Mouse (Mus musculus) kidney, embryonic 14.5 days (tissue): ENCODE data around the gene Rad9a. TPM values are rescaled to one million over a fixed set of nuclear protein-coding genes. Genes with fewer than 3 reads are reported as not detected.
A peak's percentile ranks its signal among the peaks of the same experiment; 100 is the strongest.

Experiments
- ATAC-seq: fragments of 200-750 bp; cut with Nextera tagmentation; 2 replicates; pipeline ENCODE4 v1.8.0; 2017; ENCODE audit warnings: moderate number of reproducible peaks, mild to moderate bottlenecking, moderate TSS enrichment, moderate library complexity; ENCODE audit not compliant: low FRiP score, low TSS enrichment
- H3K27ac ChIP-seq: fragments of 300-500 bp; sonication (generic); 2 replicates; pipeline ENCODE4 v1.5.1; 2014; ENCODE audit warnings: low read depth, mild to moderate bottlenecking, low read length, moderate library complexity, mixed read lengths
- H3K27me3 ChIP-seq: fragments of 300-500 bp; sonication (generic); 2 replicates; pipeline ENCODE4 v1.6.1; 2014; ENCODE audit warnings: mild to moderate bottlenecking, low read length; ENCODE audit not compliant: control insufficient read depth, insufficient read depth
- H3K36me3 ChIP-seq: fragments of 300-500 bp; sonication (generic); 2 replicates; pipeline ENCODE4 v1.6.1; 2014; ENCODE audit warnings: low read length, mixed read lengths; ENCODE audit not compliant: control insufficient read depth, insufficient read depth
- H3K4me1 ChIP-seq: fragments of 300-500 bp; sonication (generic); 2 replicates; pipeline ENCODE4 v1.6.1; 2014; ENCODE audit warnings: low read length, mixed read lengths; ENCODE audit not compliant: control insufficient read depth, insufficient read depth
- H3K4me2 ChIP-seq: fragments of 300-500 bp; sonication (generic); replicated peaks from 2 replicates; pipeline ENCODE4 v1.6.1; 2014; ENCODE audit warnings: low read depth, mild to moderate bottlenecking, low read length
- H3K4me3 ChIP-seq: fragments of 300-500 bp; sonication (generic); 2 replicates; pipeline ENCODE4 v1.5.1; 2014; ENCODE audit warnings: mild to moderate bottlenecking, low read length
- H3K9ac ChIP-seq: fragments of 300-500 bp; sonication (generic); 2 replicates; pipeline ENCODE4 v1.6.1; 2014; ENCODE audit warnings: low read depth, mild to moderate bottlenecking, low read length, moderate library complexity
- H3K9me3 ChIP-seq: fragments of 300-500 bp; sonication (generic); 2 replicates; pipeline ENCODE4 v1.6.1; 2016; ENCODE audit warnings: low read length; ENCODE audit not compliant: control insufficient read depth
- WGBS: fragments of 180-500 bp; shearing (Covaris S2); extraction: QIAGEN DNeasy Blood & Tissue Kit; methylation state at CpG from one replicate; pipeline ENCODE4 v1.1.7; 2014; 5-methylcytosine and 5-hydroxymethylcytosine counted together
- polyA plus RNA-seq: library from polyadenylated mRNA; unstranded; fragments of >200 nt; fragmentation: Nextera tagmentation; extraction: Ambion mirVana; gene quantifications from 2 replicates; pipeline ENCODE4 v1.2.1, GENCODE M21; 2014

Rad9a gene
- polyA plus RNA-seq, 1 experiment from 2014 or later, result 39.5 TPM

DNA sequence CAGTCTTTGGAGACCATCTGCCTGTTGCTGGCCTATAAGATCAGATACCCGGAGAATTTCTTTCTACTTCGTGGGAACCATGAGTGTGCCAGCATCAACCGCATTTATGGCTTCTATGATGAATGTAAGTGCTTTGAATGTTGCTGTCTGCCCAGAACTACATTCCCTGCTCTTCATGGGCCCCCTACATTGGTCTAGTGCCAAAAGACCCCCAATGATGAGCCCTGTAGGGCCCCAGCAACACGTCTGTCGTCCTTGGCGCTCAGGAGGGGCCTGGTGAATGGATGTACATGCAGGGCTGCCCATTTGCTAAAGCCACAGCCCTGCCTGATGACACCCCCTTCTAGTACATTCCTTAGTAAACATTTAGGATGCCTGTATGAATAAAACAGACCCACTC, 8.3 kb downstream of the Rad9a start:
- peaks cover 29% of the 10 kb centered on the region for H3K4me1 ChIP-seq
- no peaks in the 10 kb centered on the region for H3K9me3 ChIP-seq
- peak overlapping the region; percentile 97 for H3K9ac ChIP-seq
- H3K27me3 ChIP-seq, result no peaks in the 10 kb centered on the region
- H3K27ac ChIP-seq, result peak overlapping the region; percentile 98; the same call in 1 of the 2 replicates
- no peak for ATAC-seq
- peak overlapping the region; percentile 97 for H3K4me3 ChIP-seq
- H3K4me2 ChIP-seq, result peak overlapping the region; percentile 93
- H3K36me3 ChIP-seq, result peaks cover 52% of the 10 kb centered on the region
- 69% methylated on average over 6 of the region's 6 CpGs for WGBS

DNA sequence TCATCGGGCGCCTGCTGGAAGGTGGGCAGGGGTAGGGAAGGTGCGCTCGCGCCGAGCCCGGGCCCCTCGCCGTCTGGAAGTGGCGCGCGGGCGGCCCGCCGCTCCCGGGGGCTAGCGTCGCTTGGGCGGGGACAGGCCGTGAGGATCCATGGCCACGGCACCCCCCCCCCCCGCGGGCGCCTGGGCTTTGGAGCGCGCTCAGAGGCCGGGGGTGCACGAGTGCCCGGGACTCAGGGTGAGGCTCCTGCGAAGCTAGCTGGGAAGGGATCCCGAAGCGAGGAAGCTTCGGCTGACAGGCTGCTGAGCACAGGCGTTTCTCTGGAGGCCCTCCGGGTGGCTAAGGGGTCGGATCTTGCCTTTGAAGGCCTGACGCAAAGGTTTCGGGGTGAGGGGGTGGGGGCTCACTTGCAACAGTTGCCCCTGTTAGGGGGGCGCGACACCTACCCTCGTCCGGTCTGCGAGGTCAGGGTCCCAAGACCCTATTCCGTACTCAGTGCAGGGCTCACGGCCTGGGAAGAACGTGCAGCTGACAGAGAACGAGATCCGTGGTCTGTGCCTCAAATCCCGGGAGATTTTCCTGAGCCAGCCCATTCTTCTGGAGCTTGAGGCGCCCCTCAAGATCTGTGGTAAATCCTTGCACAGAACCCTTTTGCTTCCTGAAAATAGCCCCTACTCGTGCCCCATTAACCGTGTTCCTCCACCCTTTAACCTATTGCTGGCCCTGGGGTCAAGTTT, 9.0 kb downstream of the Rad9a start:
- peak overlapping the region; percentile 93 for H3K4me2 ChIP-seq
- H3K4me1 ChIP-seq, result peaks cover 29% of the 10 kb centered on the region
- peak overlapping the region; percentile 98 for H3K27ac ChIP-seq
- no peak; the same call in none of the 2 replicates for ATAC-seq
- H3K9ac ChIP-seq, result peak overlapping the region; percentile 97
- no peaks in the 10 kb centered on the region for H3K27me3 ChIP-seq
- peaks cover 45% of the 10 kb centered on the region for H3K36me3 ChIP-seq
- H3K9me3 ChIP-seq, result no peaks in the 10 kb centered on the region
- H3K4me3 ChIP-seq, result peak overlapping the region; percentile 97
- WGBS, result 1% methylated on average over 41 of the region's 52 CpGs

DNA sequence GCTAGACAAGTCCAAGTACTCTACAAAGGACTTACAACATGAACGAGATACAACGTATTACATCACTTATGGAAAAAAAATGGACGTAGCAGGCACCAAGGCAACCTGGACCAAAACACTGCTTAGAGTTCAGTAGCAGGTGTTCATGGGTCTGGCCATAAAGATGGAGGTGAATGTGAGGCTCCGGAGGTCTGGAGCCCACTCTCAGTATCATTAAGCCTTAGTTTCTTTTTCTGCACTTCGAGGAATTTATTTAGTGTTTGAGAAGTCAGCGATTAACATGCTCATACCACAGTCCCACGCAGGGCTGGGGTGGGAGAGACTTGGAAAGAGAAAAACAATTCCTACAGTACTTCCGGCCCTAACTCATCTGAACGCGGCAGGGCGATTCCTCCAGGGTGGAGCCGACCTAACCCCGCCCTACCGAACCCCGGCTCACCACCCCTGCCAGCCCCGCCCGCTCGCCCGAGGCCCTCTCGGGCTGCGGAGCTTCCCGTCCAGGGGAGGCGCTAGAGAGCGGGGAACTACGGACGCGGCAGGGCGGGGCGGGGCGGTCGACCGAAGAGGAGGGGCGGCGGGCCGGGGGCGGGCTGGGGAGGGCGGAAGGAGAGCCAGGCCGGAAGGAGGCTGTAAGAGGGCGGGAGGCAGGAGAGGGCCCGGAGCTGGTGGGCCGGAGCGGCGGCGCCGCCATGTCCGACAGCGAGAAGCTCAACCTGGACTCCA, 9.8 kb downstream of the Rad9a start, which contains the start of gene Ppp1ca:
Ppp1ca (plus strand) TSS at position 538 of the 723 bp plus-strand sequence.
- Histone ChIP-seq H3K27ac (peak within 1 kb of the TSS; percentile 98), H3K9me3 (no peaks in the 10 kb centered on the region), H3K4me3 (peak within 1 kb of the TSS; percentile 97), H3K9ac (peak within 1 kb of the TSS; percentile 97), H3K4me2 (peak within 1 kb of the TSS; percentile 93), H3K36me3 (peaks cover 37% of the 10 kb centered on the region), H3K4me1 (peaks cover 29% of the 10 kb centered on the region), H3K27me3 (no peaks in the 10 kb centered on the region)
- whole genome bisulfite sequencing, result 4% methylated on average over 41 of the region's 47 CpGs
- peak; percentile 93 for ATAC-seq

DNA sequence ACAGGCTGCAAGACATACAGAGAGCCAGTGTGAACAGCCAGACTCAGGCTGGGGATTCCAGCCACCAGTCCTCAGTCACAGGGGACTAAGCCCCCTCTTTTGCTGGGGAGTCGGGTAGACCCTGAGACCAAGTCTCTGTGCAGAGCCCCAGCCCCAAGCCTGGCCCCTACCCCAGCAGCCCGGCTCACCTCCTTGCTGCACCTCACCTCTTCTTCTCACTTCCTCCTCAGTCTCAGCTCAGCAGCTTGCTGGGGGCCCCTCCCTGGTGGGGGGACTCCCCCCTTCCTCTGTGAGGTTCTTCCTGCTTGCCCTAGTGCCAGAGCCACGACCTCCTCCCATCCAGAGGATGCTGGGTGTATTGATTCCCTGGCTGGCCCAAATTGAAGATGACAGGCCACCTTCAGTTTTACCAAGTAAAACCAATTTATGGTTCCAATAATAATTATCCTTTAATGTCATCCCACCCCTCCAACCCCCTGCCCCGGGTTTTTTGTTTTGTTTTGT, 10.6 kb downstream of the Rad9a start, which contains the start of gene Tbc1d10c:
Tbc1d10c (minus strand) TSS at position 454 of the 504 bp plus-strand sequence.
- Histone ChIP-seq H3K4me2 (peak within 1 kb of the TSS; percentile 93), H3K27me3 (no peaks in the 10 kb centered on the region), H3K9ac (peak within 1 kb of the TSS; percentile 97), H3K9me3 (no peaks in the 10 kb centered on the region), H3K4me1 (peaks cover 22% of the 10 kb centered on the region), H3K36me3 (peaks cover 30% of the 10 kb centered on the region), H3K27ac (peak within 1 kb of the TSS; percentile 98), H3K4me3 (peak within 1 kb of the TSS; percentile 97)
- no peak for ATAC-seq
- 34% methylated on average over 4 of the region's 4 CpGs for WGBS

DNA sequence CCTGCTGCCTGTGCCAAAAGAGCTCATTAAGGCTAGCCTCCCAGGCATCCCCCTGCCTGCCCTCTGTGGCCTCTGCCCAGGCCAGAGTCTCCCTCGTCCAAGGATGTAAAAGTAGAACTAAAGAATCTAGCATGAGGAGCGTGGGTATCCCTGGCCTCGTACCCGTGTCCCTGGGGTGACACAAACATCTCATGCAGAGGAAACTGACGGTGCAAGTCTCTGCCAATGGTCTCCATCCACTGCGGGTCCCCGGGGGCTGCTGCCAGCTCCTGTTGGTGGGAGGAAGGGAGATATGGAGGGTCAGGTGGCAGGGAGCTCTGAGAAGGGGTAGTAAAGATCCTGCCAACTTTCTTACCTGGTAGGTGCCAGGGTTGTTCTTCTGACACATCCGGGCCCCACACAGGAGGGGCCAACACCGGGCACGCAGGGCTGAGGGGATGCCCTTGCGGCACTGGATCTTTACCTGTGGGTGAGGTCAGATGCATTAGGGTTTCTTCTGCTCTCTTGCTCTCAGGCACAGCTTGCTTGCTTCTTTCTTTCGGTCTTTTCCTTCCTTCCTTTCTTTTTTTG, 12.3 kb downstream of the Rad9a start:
- no peak overlapping the region for H3K9ac ChIP-seq
- H3K27ac ChIP-seq, result no peak overlapping the region
- H3K4me1 ChIP-seq, result peaks cover 30% of the 10 kb centered on the region
- WGBS, result 84% methylated on average over 12 of the region's 12 CpGs
- H3K4me2 ChIP-seq, result no peak overlapping the region
- H3K27me3 ChIP-seq, result no peaks in the 10 kb centered on the region
- H3K9me3 ChIP-seq, result no peaks in the 10 kb centered on the region
- no peak overlapping the region for H3K4me3 ChIP-seq
- ATAC-seq, result no peak
- H3K36me3 ChIP-seq, result peaks cover 13% of the 10 kb centered on the region

DNA sequence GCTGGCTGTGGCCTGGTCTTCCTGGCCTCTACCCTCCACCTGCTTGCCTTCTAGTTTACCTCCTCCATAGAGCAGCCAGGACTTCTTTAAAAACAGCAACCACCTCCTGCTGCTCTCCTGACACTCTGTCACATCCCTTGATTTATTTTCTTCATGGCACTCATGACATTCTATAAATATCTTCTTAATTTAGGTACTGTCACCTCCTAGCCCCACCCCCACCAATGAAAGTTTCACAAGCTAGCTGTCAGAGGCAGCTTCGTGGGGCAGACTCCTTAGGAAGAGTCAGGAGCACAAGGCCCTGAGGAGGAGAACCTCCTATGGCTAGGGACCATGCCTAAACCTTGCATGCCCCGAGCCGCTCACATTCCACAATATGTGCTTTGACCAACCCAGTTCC, 14.2 kb downstream of the Rad9a start:
- H3K4me3 ChIP-seq, result no peak overlapping the region
- H3K4me2 ChIP-seq, result no peak overlapping the region
- no peak overlapping the region for H3K9ac ChIP-seq
- H3K36me3 ChIP-seq, result no peaks in the 10 kb centered on the region
- H3K27ac ChIP-seq, result no peak overlapping the region
- no peak for ATAC-seq
- no peaks in the 10 kb centered on the region for H3K27me3 ChIP-seq
- H3K4me1 ChIP-seq, result peaks cover 17% of the 10 kb centered on the region
- no peaks in the 10 kb centered on the region for H3K9me3 ChIP-seq
- 50% methylated on average over 3 of the region's 3 CpGs for WGBS

DNA sequence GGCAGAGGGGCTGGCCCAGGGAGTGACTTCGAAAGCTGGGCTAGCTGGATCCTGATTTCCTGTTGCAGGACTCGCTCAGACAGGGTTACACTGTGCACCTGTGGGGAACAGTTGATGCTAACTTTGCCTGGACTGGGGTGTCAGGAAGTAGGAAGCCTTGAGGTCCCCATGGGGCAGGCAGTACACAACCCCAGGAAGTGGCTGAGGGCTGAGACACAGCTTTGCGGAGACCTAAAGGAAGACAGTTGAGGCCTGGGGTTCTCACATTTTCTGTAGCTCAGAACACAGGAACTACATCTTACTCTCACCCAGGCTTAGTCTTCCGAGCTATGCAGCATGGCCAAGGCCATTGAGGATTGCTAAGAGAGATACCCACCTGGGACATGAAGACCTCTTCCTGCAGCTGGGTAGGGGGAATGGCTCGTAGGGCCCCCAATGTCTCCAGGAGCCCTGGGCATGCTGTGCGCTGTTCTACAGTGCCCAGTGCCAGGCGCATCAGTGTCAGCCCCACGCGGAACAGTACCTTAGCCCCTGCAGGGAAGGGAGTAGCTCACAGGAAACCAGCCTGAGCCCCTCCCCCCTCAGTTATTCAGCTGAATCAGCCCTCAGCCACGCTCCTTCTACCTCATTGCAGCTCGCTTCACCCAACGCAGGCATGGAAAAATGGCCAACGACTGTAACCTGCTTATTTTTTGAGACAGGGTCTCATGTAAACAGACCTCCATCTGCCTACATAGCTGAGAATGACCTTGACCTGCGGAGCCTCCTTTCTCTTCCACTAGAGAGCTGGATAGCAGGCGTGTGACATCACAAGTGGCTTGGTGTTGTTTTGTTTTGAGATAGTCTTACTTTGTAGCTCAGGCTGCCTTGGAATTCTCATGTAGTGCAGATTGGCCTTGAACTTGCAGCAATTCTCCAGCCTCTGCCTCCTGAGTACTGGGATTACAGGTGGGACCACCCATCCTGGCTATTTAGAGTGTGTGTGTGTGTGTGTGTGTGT, 16.2 kb downstream of the Rad9a start:
- Histone ChIP-seq H3K4me2 (no peak overlapping the region), H3K27me3 (no peaks in the 10 kb centered on the region), H3K36me3 (no peaks in the 10 kb centered on the region), H3K9ac (no peak overlapping the region), H3K4me3 (no peak overlapping the region), H3K4me1 (peaks cover 12% of the 10 kb centered on the region), H3K27ac (peak overlapping the region; percentile 42; the same call in 1 of the 2 replicates), H3K9me3 (no peaks in the 10 kb centered on the region)
- 45% methylated on average over 15 of the region's 15 CpGs for whole genome bisulfite sequencing
- peak; percentile 50; the same call in 1 of the 2 replicates for ATAC-seq

DNA sequence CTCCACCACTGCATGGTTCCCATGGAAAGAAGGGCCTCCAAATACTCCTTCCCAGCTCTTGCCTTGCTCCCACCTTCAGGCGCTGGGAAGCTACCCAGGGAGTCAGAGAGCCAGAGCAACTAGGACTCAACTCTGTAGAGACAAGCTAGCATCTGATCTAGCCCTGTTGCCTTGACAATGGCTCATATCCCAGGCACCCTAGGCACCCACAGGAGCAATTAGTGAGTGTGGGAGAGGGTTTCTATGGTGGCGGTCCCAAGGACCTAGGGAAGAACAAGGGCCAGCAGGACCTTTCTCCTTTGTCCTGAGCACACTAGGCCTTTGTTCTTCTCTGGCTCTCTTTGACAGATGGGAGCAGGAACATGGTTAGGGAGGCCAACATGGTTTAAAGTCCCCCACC, 17.8 kb downstream of the Rad9a start:
- Histone ChIP-seq H3K36me3 (no peaks in the 10 kb centered on the region), H3K27ac (no peak overlapping the region), H3K9ac (no peak overlapping the region), H3K4me3 (no peak overlapping the region), H3K27me3 (no peaks in the 10 kb centered on the region), H3K9me3 (no peaks in the 10 kb centered on the region), H3K4me2 (no peak overlapping the region), H3K4me1 (peaks cover 12% of the 10 kb centered on the region)
- no peak for ATAC-seq
- WGBS, result 90% methylated on average over 2 of the region's 2 CpGs
